Mouse (Mus musculus): ENCODE results near the gene Coq5.

DNA sequence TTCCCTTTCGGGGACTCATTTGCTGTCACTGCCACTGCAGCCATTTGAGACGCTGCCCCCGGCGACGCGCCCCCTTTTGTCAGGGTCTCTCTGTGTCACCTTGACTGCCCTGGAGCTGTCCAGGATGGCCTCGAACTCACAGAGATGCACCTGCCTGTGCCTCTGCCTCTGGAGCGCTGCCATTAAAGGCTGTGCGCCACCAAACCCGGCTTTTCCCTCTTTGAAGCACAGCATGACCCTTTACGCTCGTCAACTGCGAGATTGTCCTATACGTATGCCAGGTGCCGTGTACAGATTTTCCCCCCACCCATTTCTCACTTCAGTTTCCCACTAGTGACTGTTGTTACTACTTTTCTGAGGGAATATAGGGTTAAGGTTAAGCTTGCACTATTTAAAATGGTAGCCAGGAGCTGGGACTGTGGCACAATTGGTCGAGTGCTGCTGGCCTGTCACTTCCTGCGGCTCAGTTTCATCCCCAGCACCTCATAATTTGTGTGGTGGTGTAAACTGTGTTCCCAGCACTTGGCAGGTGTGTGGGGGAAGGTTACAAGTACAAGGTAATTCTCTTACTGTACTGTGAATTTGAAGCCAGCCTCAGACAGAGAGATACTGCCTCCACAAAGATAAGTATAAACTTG is 703 bp downstream of the Coq5 start:
- no peak for TF ChIP-seq CTCF (IDR thresholded peaks at IDR 0.05; ENCODE audit: borderline replicate concordance, insufficient read depth, low read length)
- no peak for TF ChIP-seq POLR2A (IDR thresholded peaks at IDR 0.05; ENCODE audit: low read depth, low read length)

All from embryonic fibroblast, embryonic 13.5 days (primary cell).